Mouse (Mus musculus) neural tube, embryonic 11.5 days (tissue): ENCODE data around the gene Cks2. TPM values are rescaled to one million over a fixed set of nuclear protein-coding genes. Genes with fewer than 3 reads are reported as not detected.

Source experiments
- ATAC-seq: fragments of 200-750 bp; cut with Nextera tagmentation; 2 replicates; pipeline ENCODE4 v1.8.0; 2017; ENCODE audit warnings: moderate number of reproducible peaks, mild to moderate bottlenecking, moderate TSS enrichment, moderate library complexity; ENCODE audit not compliant: insufficient read depth, low FRiP score, low TSS enrichment
- DNase-seq: peaks from one replicate; pipeline ENCODE4 v3.0.0-alpha.2; 2015; ENCODE audit warnings: low spot score
- H3K27ac ChIP-seq: fragments of 300-500 bp; sonication (generic); 2 replicates; pipeline ENCODE4 v1.5.1; 2014; ENCODE audit warnings: low read depth, mild to moderate bottlenecking, low read length
- H3K27me3 ChIP-seq: fragments of 300-500 bp; sonication (generic); 2 replicates; pipeline ENCODE4 v1.6.1; 2014; ENCODE audit warnings: mild to moderate bottlenecking, low read length, mixed read lengths; ENCODE audit not compliant: control insufficient read depth, insufficient read depth
- H3K36me3 ChIP-seq: fragments of 300-500 bp; sonication (generic); 2 replicates; pipeline ENCODE4 v1.6.1; 2014; ENCODE audit warnings: mild to moderate bottlenecking, low read length, moderate library complexity, mixed read lengths; ENCODE audit not compliant: control insufficient read depth, insufficient read depth
- H3K4me1 ChIP-seq: fragments of 300-500 bp; sonication (generic); 2 replicates; pipeline ENCODE4 v1.6.1; 2014; ENCODE audit warnings: low read length, mixed read lengths; ENCODE audit not compliant: control insufficient read depth, insufficient read depth
- H3K4me2 ChIP-seq: fragments of 300-500 bp; sonication (generic); 2 replicates; pipeline ENCODE4 v1.6.1; 2014; ENCODE audit warnings: low read depth, mild to moderate bottlenecking, moderate library complexity
- H3K4me3 ChIP-seq: fragments of 300-500 bp; sonication (generic); 2 replicates; pipeline ENCODE4 v1.5.1; 2014; ENCODE audit warnings: low read depth, low read length
- H3K9ac ChIP-seq: fragments of 300-500 bp; sonication (generic); 2 replicates; pipeline ENCODE4 v1.6.1; 2014; ENCODE audit warnings: mild to moderate bottlenecking, low read length
- H3K9me3 ChIP-seq: fragments of 300-500 bp; sonication (generic); 2 replicates; pipeline ENCODE4 v1.6.1; 2016; ENCODE audit warnings: low read length; ENCODE audit not compliant: control insufficient read depth
- whole genome bisulfite sequencing: fragments of 180-500 bp; shearing (Covaris S2); extraction: QIAGEN DNeasy Blood & Tissue Kit; methylation state at CpG from one replicate; pipeline ENCODE4 v1.1.7; 2014; 5-methylcytosine and 5-hydroxymethylcytosine counted together
- polyA plus RNA-seq: library from polyadenylated mRNA; unstranded; fragments of >200 nt; fragmentation: Nextera tagmentation; extraction: Ambion mirVana; gene quantifications from 2 replicates; pipeline ENCODE4 v1.2.1, GENCODE M21; 2014

The Cks2 gene
- polyA plus RNA-seq, 1 experiment from 2014 or later, result 323 TPM

GRCm38 (mm10) chr13:51679332-51679731, 34.3 kb downstream of the Cks2 start:
- Histone ChIP-seq H3K36me3 (peaks cover 31% of the 10 kb centered on the region), H3K4me3 (no peak overlapping the region), H3K4me2 (no peak overlapping the region), H3K9me3 (no peaks in the 10 kb centered on the region), H3K27ac (no peak overlapping the region), H3K9ac (no peak overlapping the region), H3K27me3 (no peaks in the 10 kb centered on the region), H3K4me1 (no peaks in the 10 kb centered on the region)
- no peak for DNase-seq
- no peak for ATAC-seq
- 86% methylated on average over 4 of the region's 4 CpGs for WGBS

GRCm38 (mm10) chr13:51681076-51681475, 36.0 kb downstream of the Cks2 start:
- Histone ChIP-seq H3K9ac (no peak overlapping the region), H3K36me3 (peaks cover 27% of the 10 kb centered on the region), H3K4me2 (no peak overlapping the region), H3K27ac (no peak overlapping the region), H3K4me3 (no peak overlapping the region), H3K27me3 (no peaks in the 10 kb centered on the region), H3K4me1 (no peaks in the 10 kb centered on the region), H3K9me3 (no peaks in the 10 kb centered on the region)
- no peak for ATAC-seq
- 92% methylated on average over 5 of the region's 5 CpGs for WGBS
- DNase-seq, result no peak

GRCm38 (mm10) chr13:51681634-51682033, 36.6 kb downstream of the Cks2 start:
- 89% methylated on average over 8 of the region's 8 CpGs for WGBS
- no peak overlapping the region for H3K4me2 ChIP-seq
- H3K36me3 ChIP-seq, result peaks cover 26% of the 10 kb centered on the region
- DNase-seq (no peak), ATAC-seq (no peak)
- no peak overlapping the region for H3K4me3 ChIP-seq
- H3K27ac ChIP-seq, result no peak overlapping the region
- H3K9me3 ChIP-seq, result no peaks in the 10 kb centered on the region
- H3K27me3 ChIP-seq, result no peaks in the 10 kb centered on the region
- no peaks in the 10 kb centered on the region for H3K4me1 ChIP-seq
- no peak overlapping the region for H3K9ac ChIP-seq

- peaks cover 18% of the 10 kb centered on the region for H3K36me3 ChIP-seq
- DNase-seq (no peak), ATAC-seq (no peak)
- H3K9me3 ChIP-seq, result no peaks in the 10 kb centered on the region
- H3K4me2 ChIP-seq, result no peak overlapping the region
- H3K27me3 ChIP-seq, result no peaks in the 10 kb centered on the region
- H3K4me1 ChIP-seq, result no peaks in the 10 kb centered on the region
- no peak overlapping the region for H3K4me3 ChIP-seq
- WGBS, result 93% methylated on average over 7 of the region's 7 CpGs
- no peak overlapping the region for H3K27ac ChIP-seq
- no peak overlapping the region for H3K9ac ChIP-seq
Observed at GRCm38 (mm10) chr13:51685290-51685966, 40.4 kb downstream of the Cks2 start.

- no peaks in the 10 kb centered on the region for H3K9me3 ChIP-seq
- no peaks in the 10 kb centered on the region for H3K4me1 ChIP-seq
- ATAC-seq (no peak), DNase-seq (no peak)
- H3K4me3 ChIP-seq, result no peak overlapping the region
- peaks cover 11% of the 10 kb centered on the region for H3K36me3 ChIP-seq
- no peaks in the 10 kb centered on the region for H3K27me3 ChIP-seq
- WGBS, result 94% methylated on average over 5 of the region's 5 CpGs
- H3K27ac ChIP-seq, result no peak overlapping the region
- H3K4me2 ChIP-seq, result no peak overlapping the region
- no peak overlapping the region for H3K9ac ChIP-seq
Observed at GRCm38 (mm10) chr13:51686966-51687365, 41.9 kb downstream of the Cks2 start.

GRCm38 (mm10) chr13:51688688-51689087, 43.7 kb downstream of the Cks2 start:
- ATAC-seq, result no peak
- Histone ChIP-seq H3K9ac (no peak overlapping the region), H3K27ac (no peak overlapping the region), H3K27me3 (no peaks in the 10 kb centered on the region), H3K4me1 (no peaks in the 10 kb centered on the region), H3K4me3 (no peak overlapping the region), H3K9me3 (no peaks in the 10 kb centered on the region), H3K4me2 (no peak overlapping the region), H3K36me3 (peaks cover 2% of the 10 kb centered on the region)
- no peak for DNase-seq
- 53% methylated on average over 3 of the region's 3 CpGs for WGBS

- DNase-seq (no peak), ATAC-seq (no peak)
- no peak overlapping the region for H3K9ac ChIP-seq
- H3K4me2 ChIP-seq, result no peak overlapping the region
- no peaks in the 10 kb centered on the region for H3K36me3 ChIP-seq
- no peaks in the 10 kb centered on the region for H3K9me3 ChIP-seq
- H3K27me3 ChIP-seq, result no peaks in the 10 kb centered on the region
- H3K27ac ChIP-seq, result no peak overlapping the region
- H3K4me3 ChIP-seq, result no peak overlapping the region
- no peaks in the 10 kb centered on the region for H3K4me1 ChIP-seq
Observed at GRCm38 (mm10) chr13:51696481-51696880, 51.4 kb downstream of the Cks2 start.

GRCm38 (mm10) chr13:51697455-51697854, 52.4 kb downstream of the Cks2 start:
- no peak overlapping the region for H3K4me2 ChIP-seq
- H3K27ac ChIP-seq, result no peak overlapping the region
- DNase-seq, result no peak
- no peak overlapping the region for H3K9ac ChIP-seq
- no peaks in the 10 kb centered on the region for H3K4me1 ChIP-seq
- no peaks in the 10 kb centered on the region for H3K9me3 ChIP-seq
- ATAC-seq, result no peak
- WGBS, result 91% methylated on average over 6 of the region's 6 CpGs
- H3K27me3 ChIP-seq, result no peaks in the 10 kb centered on the region
- H3K4me3 ChIP-seq, result no peak overlapping the region
- H3K36me3 ChIP-seq, result no peaks in the 10 kb centered on the region

GRCm38 (mm10) chr13:51697897-51698296, 52.9 kb downstream of the Cks2 start:
- Histone ChIP-seq H3K9me3 (no peaks in the 10 kb centered on the region), H3K4me3 (no peak overlapping the region), H3K9ac (no peak overlapping the region), H3K4me2 (no peak overlapping the region), H3K36me3 (no peaks in the 10 kb centered on the region), H3K27ac (no peak overlapping the region), H3K4me1 (no peaks in the 10 kb centered on the region), H3K27me3 (no peaks in the 10 kb centered on the region)
- 66% methylated on average over 4 of the region's 4 CpGs for WGBS
- ATAC-seq, result no peak
- no peak for DNase-seq
